Mouse (Mus musculus) CH12.LX (cell line): ENCODE results near the gene Polr2f. TPM values are rescaled to one million over a fixed set of nuclear protein-coding genes. Genes with fewer than 3 reads are reported as not detected.

Experiments used
- DNase-seq: peaks from one replicate; pipeline ENCODE4 v3.0.0-alpha.2; 2013; ENCODE audit errors: extremely low read depth
- H3K27ac ChIP-seq: 2 replicates; pipeline ENCODE4 v1.5.1; 2012; ENCODE audit warnings: low read depth, mild to moderate bottlenecking, control low read depth, moderate library complexity; ENCODE audit not compliant: insufficient read depth
- H3K27me3 ChIP-seq: replicated peaks from 2 replicates; pipeline ENCODE3; 2012; ENCODE audit warnings: inconsistent platforms
- H3K36me3 ChIP-seq, 2 experiments: replicated peaks in 1 of 2; 2 replicates each; pipeline versions ENCODE3 to v1.6.1; 2012; ENCODE audit warnings: inconsistent platforms in 1 of 2, low read length in 1 of 2, mild to moderate bottlenecking in 1 of 2, mixed read lengths in 1 of 2, moderate library complexity in 1 of 2; ENCODE audit not compliant: control insufficient read depth in 1 of 2, insufficient read depth in 1 of 2
- H3K4me1 ChIP-seq, 2 experiments: 2 replicates each; pipeline ENCODE4 v1.6.1; 2012; ENCODE audit warnings: inconsistent platforms in 1 of 2, moderate library complexity in 1 of 2; ENCODE audit not compliant: insufficient read depth in 2 of 2, control insufficient read depth in 1 of 2
- H3K4me2 ChIP-seq: 2 replicates; pipeline ENCODE4 v1.6.1; 2012; ENCODE audit warnings: low read depth, mild to moderate bottlenecking, control low read depth; ENCODE audit not compliant: poor library complexity, insufficient read depth, severe bottlenecking
- H3K4me3 ChIP-seq, 3 experiments: fragments of 150-350 bp in 1 of 3; sonication (generic) in 1 of 3; replicated peaks in 1 of 3; 2 replicates each; pipeline versions ENCODE3 to v1.5.1; 2011 to 2012; ENCODE audit warnings: low read depth in 2 of 3, low read length in 2 of 3, mild to moderate bottlenecking in 2 of 3, moderate library complexity in 2 of 3, control low read depth in 1 of 3, improper control_type of control experiment in 1 of 3, inconsistent platforms in 1 of 3, mixed read lengths in 1 of 3; ENCODE audit not compliant: poor library complexity in 1 of 3
- H3K79me2 ChIP-seq: replicated peaks from 2 replicates; pipeline ENCODE4 v1.6.1; 2012; ENCODE audit warnings: mild to moderate bottlenecking, moderate library complexity; ENCODE audit not compliant: control insufficient read depth, poor library complexity, insufficient read depth, severe bottlenecking; ENCODE audit errors: extremely low read depth
- H3K9ac ChIP-seq: 2 replicates; pipeline ENCODE4 v1.6.1; 2012; ENCODE audit warnings: low read depth, mild to moderate bottlenecking, control low read depth, moderate library complexity; ENCODE audit not compliant: insufficient read depth
- H3K9me3 ChIP-seq: replicated peaks from 2 replicates; pipeline ENCODE3; 2012; ENCODE audit warnings: low read length, inconsistent platforms, mixed read lengths
- JUND ChIP-seq: conservative IDR thresholded peaks from 2 replicates; pipeline ENCODE4 v1.6.1; 2011; ENCODE audit warnings: low read depth, low read length, improper control_type of control experiment
- NRF1 ChIP-seq: IDR thresholded peaks from 2 replicates; pipeline ENCODE4 v1.6.1; 2014; ENCODE audit warnings: low read depth, mild to moderate bottlenecking, inconsistent platforms, low read length, improper control_type of control experiment, moderate library complexity
- POLR2A ChIP-seq: IDR thresholded peaks from 2 replicates; pipeline ENCODE4 v1.6.1; 2011; ENCODE audit warnings: low read depth, mild to moderate bottlenecking, improper control_type of control experiment, low read length
- TCF12 ChIP-seq: IDR thresholded peaks from 2 replicates; pipeline ENCODE4 v1.6.1; 2014; ENCODE audit warnings: low read depth, mild to moderate bottlenecking, inconsistent platforms, low read length, improper control_type of control experiment
- dilution Hi-C: fragments of 300-500 bp; cut with MboI; formaldehyde crosslinking; loops from 2 replicates; pipeline ENCODE4 v1.14.3; 2020; ENCODE audit warnings: low sequenced_read_pairs; ENCODE audit not compliant: extremely low pct_unique_long_range_greater_than_20kb, extremely low pct_ligation_motif_present
- in situ Hi-C: fragments of 300-500 bp; cut with MboI; formaldehyde crosslinking; loops from 3 replicates; pipeline ENCODE4 v1.14.3; 2019; ENCODE audit warnings: low sequenced_read_pairs, low pct_ligation_motif_present, low pct_unique_long_range_greater_than_20kb, mixed read lengths
- polyA plus RNA-seq: library from polyadenylated mRNA; unstranded; fragments of >175 nt; gene quantifications from 2 replicates; pipeline ENCODE4 v1.2.1, GENCODE M21; 2012; ENCODE audit warnings: low read depth; ENCODE audit not compliant: insufficient read length
- total RNA-seq, 2 experiments: library from RNA; depleted of rRNA; stranded (reverse); fragments of 300-350 nt in 1 of 2; fragments of >200 nt in 1 of 2; gene quantifications; 2 replicates each; pipeline ENCODE4 v1.2.3; 2012 to 2014

The Polr2f gene
- total and polyA plus RNA-seq, 3 experiments, result 218 to 414 (median 286) TPM

DNA sequence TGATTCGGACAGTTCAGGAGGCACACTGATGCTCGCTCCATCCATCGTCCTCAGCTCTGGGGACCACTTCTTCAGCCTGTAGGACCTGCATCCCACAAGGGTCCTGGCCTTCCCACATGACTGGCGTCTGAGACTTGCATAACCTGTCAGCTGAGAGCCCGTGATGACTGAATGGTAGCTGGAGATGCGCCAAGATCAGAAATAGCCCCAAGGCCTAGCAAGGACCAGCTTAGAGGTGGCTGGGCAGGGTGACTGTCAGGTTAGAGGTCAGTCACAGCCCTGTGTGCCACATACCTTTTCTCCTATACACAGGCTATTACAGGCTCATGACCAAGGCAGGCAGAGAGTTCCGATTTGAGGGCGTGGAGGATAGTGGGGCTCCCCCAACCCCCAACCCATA lies 54.7 kb downstream of the Polr2f start:
- Histone ChIP-seq H3K4me1 (peaks cover 3 to 6% of the 10 kb centered on the region in 2 experiments; a peak in 2 of 4 replicates), H3K79me2 (no peaks in the 10 kb centered on the region), H3K27ac (no peak overlapping the region), H3K4me2 (no peak overlapping the region), H3K27me3 (peaks cover 33% of the 10 kb centered on the region), H3K9ac (no peak overlapping the region), H3K4me3 (no peak overlapping the region), H3K36me3 (no peaks in the 10 kb centered on the region), H3K9me3 (peaks cover 4% of the 10 kb centered on the region)
- dilution Hi-C loops (no loop called here), in situ Hi-C loops (no loop called here)
- no peak for TF ChIP-seq JUND
- DNase-seq, result no peak

DNA sequence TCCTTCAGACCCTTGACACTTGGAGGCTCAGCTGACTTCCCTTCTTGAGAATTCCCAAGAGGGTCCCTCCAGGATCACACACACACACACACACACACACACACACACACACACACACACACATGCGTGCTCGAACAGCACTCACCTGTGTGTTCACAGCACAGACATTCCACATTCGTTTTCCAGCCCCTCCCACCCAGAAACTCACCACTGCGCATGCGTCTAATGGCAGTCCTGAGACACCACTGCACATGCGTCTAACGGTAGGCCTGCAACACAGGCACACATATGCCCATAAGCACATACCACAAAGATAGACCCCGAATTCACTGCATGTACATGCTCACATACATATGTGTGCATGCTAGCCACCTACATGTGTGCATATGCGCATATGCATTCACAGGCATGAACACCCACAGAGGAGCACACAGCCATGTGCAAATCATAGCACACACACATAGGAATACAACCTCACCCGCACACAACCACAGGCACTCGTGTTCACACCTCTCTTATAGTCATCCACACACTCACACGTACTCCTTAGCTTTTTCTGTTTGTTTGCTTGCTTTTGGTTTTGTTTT lies 58.7 kb downstream of the Polr2f start:
- DNase-seq, result peak; percentile 24

More for the DNA sequence above, 58.7 kb downstream of the Polr2f start:
- H3K79me2 ChIP-seq, result no peaks in the 10 kb centered on the region
- H3K9ac ChIP-seq, result 0 out of 2 replicates have a peak overlapping the region, but pooled peaks have one; percentile 4
- TF ChIP-seq TCF12 (no peak), POLR2A (peak; percentile 39; the same call in 1 of the 2 replicates), NRF1 (peak; percentile 90)
- no peak overlapping the region for H3K27ac ChIP-seq
- peaks cover 23% of the 10 kb centered on the region for H3K27me3 ChIP-seq
- no peaks in the 10 kb centered on the region for H3K36me3 ChIP-seq
- peaks cover 21 to 24% of the 10 kb centered on the region in 2 experiments for H3K4me1 ChIP-seq
- in situ Hi-C loops (no loop called here), dilution Hi-C loops (no loop called here)
- H3K9me3 ChIP-seq, result no peaks in the 10 kb centered on the region
- H3K4me3 ChIP-seq, result peak overlapping the region; percentile 30 to 58 (median 41)
- H3K4me2 ChIP-seq, result peak overlapping the region; percentile 42; the same call in 1 of the 2 replicates

Other genes starting within 250 kb of the Polr2f start
- gene Gm49510, start 241.3 kb upstream of the Polr2f start, total RNA-seq (2012; rRNA removed), result 0.25 and 0.50 TPM in 2 replicates
- 0.12 and 0.15 TPM in 2 replicates for gene Gm49510, start 241.3 kb upstream of the Polr2f start, total RNA-seq (2014; rRNA removed)
- gene Gm49510, start 241.3 kb upstream of the Polr2f start, polyA plus RNA-seq, result 0.78 TPM in 1 of 2 replicates, not detected in the other
- 20.6 and 23.8 TPM in 2 replicates for gene Sh3bp1, start 241.2 kb upstream of the Polr2f start, total RNA-seq (2012; rRNA removed)
- 12.3 and 15.5 TPM in 2 replicates for gene Sh3bp1, start 241.2 kb upstream of the Polr2f start, total RNA-seq (2014; rRNA removed)
- 48.6 and 69.7 TPM in 2 replicates for gene Sh3bp1, start 241.2 kb upstream of the Polr2f start, polyA plus RNA-seq
- 9.3 and 9.8 TPM in 2 replicates for gene Pdxp, start 227.1 kb upstream of the Polr2f start, total RNA-seq (2012; rRNA removed)
- 2.8 and 3.1 TPM in 2 replicates for gene Pdxp, start 227.1 kb upstream of the Polr2f start, total RNA-seq (2014; rRNA removed)
- gene Pdxp, start 227.1 kb upstream of the Polr2f start, polyA plus RNA-seq, result 3.4 and 5.4 TPM in 2 replicates
- 735 and 858 TPM in 2 replicates for gene Lgals1, start 214.3 kb upstream of the Polr2f start, total RNA-seq (2012; rRNA removed)
- 791 and 805 TPM in 2 replicates for gene Lgals1, start 214.3 kb upstream of the Polr2f start, total RNA-seq (2014; rRNA removed)
- 592 and 637 TPM in 2 replicates for gene Lgals1, start 214.3 kb upstream of the Polr2f start, polyA plus RNA-seq
- 33.2 and 40.0 TPM in 2 replicates for gene Nol12, start 206.1 kb upstream of the Polr2f start, total RNA-seq (2012; rRNA removed)
- 13.2 and 13.7 TPM in 2 replicates for gene Nol12, start 206.1 kb upstream of the Polr2f start, total RNA-seq (2014; rRNA removed)
- gene Nol12, start 206.1 kb upstream of the Polr2f start, polyA plus RNA-seq, result 89.5 and 91.1 TPM in 2 replicates
- gene Triobp, start 193.3 kb upstream of the Polr2f start, total RNA-seq (2012; rRNA removed), result 26.3 and 31.0 TPM in 2 replicates
- 10.9 and 11.5 TPM in 2 replicates for gene Triobp, start 193.3 kb upstream of the Polr2f start, total RNA-seq (2014; rRNA removed)
- 25.5 and 27.3 TPM in 2 replicates for gene Triobp, start 193.3 kb upstream of the Polr2f start, polyA plus RNA-seq
- 70.6 and 100 TPM in 2 replicates for gene H1f0, start 112.6 kb upstream of the Polr2f start, total RNA-seq (2012; rRNA removed)
- 15.9 TPM in 2 replicates for gene H1f0, start 112.6 kb upstream of the Polr2f start, total RNA-seq (2014; rRNA removed)
- 11.9 and 12.5 TPM in 2 replicates for gene H1f0, start 112.6 kb upstream of the Polr2f start, polyA plus RNA-seq
- gene Galr3, start 99.1 kb upstream of the Polr2f start, total RNA-seq (2012; rRNA removed), result 1.6 TPM in 2 replicates
- gene Galr3, start 99.1 kb upstream of the Polr2f start, total RNA-seq (2014; rRNA removed), result 0.70 and 0.90 TPM in 2 replicates
- 0.75 and 1.2 TPM in 2 replicates for gene Galr3, start 99.1 kb upstream of the Polr2f start, polyA plus RNA-seq
- 37.1 and 38.6 TPM in 2 replicates for gene Ankrd54, start 78.1 kb upstream of the Polr2f start, total RNA-seq (2012; rRNA removed)
- gene Ankrd54, start 78.1 kb upstream of the Polr2f start, total RNA-seq (2014; rRNA removed), result 23.1 and 26.4 TPM in 2 replicates
- 21.8 and 22.8 TPM in 2 replicates for gene Ankrd54, start 78.1 kb upstream of the Polr2f start, polyA plus RNA-seq
- gene Eif3l, start 65.8 kb upstream of the Polr2f start, total RNA-seq (2012; rRNA removed), result 323 and 347 TPM in 2 replicates
- gene Eif3l, start 65.8 kb upstream of the Polr2f start, total RNA-seq (2014; rRNA removed), result 379 and 392 TPM in 2 replicates
- 303 and 306 TPM in 2 replicates for gene Eif3l, start 65.8 kb upstream of the Polr2f start, polyA plus RNA-seq
- 6.3 and 6.7 TPM in 2 replicates for gene Micall1, start 32.1 kb upstream of the Polr2f start, total RNA-seq (2012; rRNA removed)
- 1.5 and 1.7 TPM in 2 replicates for gene Micall1, start 32.1 kb upstream of the Polr2f start, total RNA-seq (2014; rRNA removed)
- 8.9 and 10.4 TPM in 2 replicates for gene Micall1, start 32.1 kb upstream of the Polr2f start, polyA plus RNA-seq
- 1.2 and 2.1 TPM in 2 replicates for gene 1700088E04Rik, start 244 bp downstream of the Polr2f start, total RNA-seq (2012; rRNA removed)
- 0.68 and 1.0 TPM in 2 replicates for gene 1700088E04Rik, start 244 bp downstream of the Polr2f start, total RNA-seq (2014; rRNA removed)
- 3.8 and 4.2 TPM in 2 replicates for gene 1700088E04Rik, start 244 bp downstream of the Polr2f start, polyA plus RNA-seq
- gene Sox10, start 24.2 kb downstream of the Polr2f start, total RNA-seq (2012; rRNA removed), result 0.04 and 0.08 TPM in 2 replicates
- not detected in 2 replicates for gene Sox10, start 24.2 kb downstream of the Polr2f start, total RNA-seq (2014; rRNA removed)
- not detected in 2 replicates for gene Sox10, start 24.2 kb downstream of the Polr2f start, polyA plus RNA-seq
- 23.2 and 23.4 TPM in 2 replicates for gene Pick1, start 88.2 kb downstream of the Polr2f start, total RNA-seq (2012; rRNA removed)
- 13.9 and 15.4 TPM in 2 replicates for gene Pick1, start 88.2 kb downstream of the Polr2f start, total RNA-seq (2014; rRNA removed)
- 14.9 and 18.5 TPM in 2 replicates for gene Pick1, start 88.2 kb downstream of the Polr2f start, polyA plus RNA-seq
- gene Gm49486, start 88.4 kb downstream of the Polr2f start, total RNA-seq (2012; rRNA removed), result 0.21 and 0.29 TPM in 2 replicates
- gene Gm49486, start 88.4 kb downstream of the Polr2f start, total RNA-seq (2014; rRNA removed), result 0.49 and 0.77 TPM in 2 replicates
- 0.59 and 1.3 TPM in 2 replicates for gene Gm49486, start 88.4 kb downstream of the Polr2f start, polyA plus RNA-seq
- gene Slc16a8, start 113.8 kb downstream of the Polr2f start, total RNA-seq (2012; rRNA removed), result 0.08 and 0.29 TPM in 2 replicates
- gene Slc16a8, start 113.8 kb downstream of the Polr2f start, total RNA-seq (2014; rRNA removed), result not detected in 2 replicates
- gene Slc16a8, start 113.8 kb downstream of the Polr2f start, polyA plus RNA-seq, result 0.79 and 0.83 TPM in 2 replicates
- 0.21 and 1.5 TPM in 2 replicates for gene Baiap2l2, start 144.5 kb downstream of the Polr2f start, total RNA-seq (2012; rRNA removed)
- gene Baiap2l2, start 144.5 kb downstream of the Polr2f start, total RNA-seq (2014; rRNA removed), result not detected in 2 replicates
- gene Baiap2l2, start 144.5 kb downstream of the Polr2f start, polyA plus RNA-seq, result 0.84 and 1.2 TPM in 2 replicates
- 18.7 and 20.9 TPM in 2 replicates for gene Pla2g6, start 187.4 kb downstream of the Polr2f start, total RNA-seq (2012; rRNA removed)
- gene Pla2g6, start 187.4 kb downstream of the Polr2f start, total RNA-seq (2014; rRNA removed), result 9.1 and 9.3 TPM in 2 replicates
- 12.7 and 14.8 TPM in 2 replicates for gene Pla2g6, start 187.4 kb downstream of the Polr2f start, polyA plus RNA-seq
- gene Maff, start 205.6 kb downstream of the Polr2f start, total RNA-seq (2012; rRNA removed), result 9.3 and 15.4 TPM in 2 replicates
- 7.6 and 9.2 TPM in 2 replicates for gene Maff, start 205.6 kb downstream of the Polr2f start, total RNA-seq (2014; rRNA removed)
- 9.7 and 10.5 TPM in 2 replicates for gene Maff, start 205.6 kb downstream of the Polr2f start, polyA plus RNA-seq